Mouse (Mus musculus): Measurements from ENCODE around the gene Cfap61. TPM values are rescaled to one million over a fixed set of nuclear protein-coding genes. Genes with fewer than 3 reads are reported as not detected.

Gene Cfap61
- polyA plus RNA-seq, 1 experiment from 2014 or later: 2.2 TPM

DNA sequence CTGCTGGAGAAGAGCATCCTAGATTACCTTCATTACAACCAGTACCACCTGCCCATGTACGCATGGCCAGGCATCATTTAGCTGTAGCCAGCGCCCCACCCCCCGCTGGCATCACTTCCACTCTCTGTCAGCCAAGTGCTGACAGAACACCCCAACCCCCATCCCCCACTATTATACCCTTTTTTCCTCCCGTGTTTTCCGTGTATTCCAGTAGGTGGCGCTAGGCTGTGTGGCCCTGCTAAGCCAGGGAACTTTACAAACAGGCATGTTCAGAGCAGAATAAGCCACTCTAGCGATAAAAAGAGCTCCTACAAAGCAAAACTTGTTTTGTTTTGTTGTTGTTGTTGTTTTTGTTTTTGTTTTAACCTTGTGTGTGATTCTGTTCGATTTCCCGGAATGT is 280.1 kb downstream of the Cfap61 start:
- ATAC-seq (ENCODE audit: low read depth): no peak
- Histone ChIP-seq H3K36me3 (no peaks in the 10 kb centered on the region), H3K4me1 (replicated peaks) (peaks cover 45% of the 10 kb centered on the region), H3K27me3 (peaks cover 54% of the 10 kb centered on the region), H3K4me2 (no peak overlapping the region), H3K9me3 (no peaks in the 10 kb centered on the region), H3K9ac (no peak overlapping the region), H3K27ac (replicated peaks) (no peak overlapping the region), H3K4me3 (no peak overlapping the region)
- WGBS: 3% methylated on average over 9 of the region's 9 CpGs

DNA sequence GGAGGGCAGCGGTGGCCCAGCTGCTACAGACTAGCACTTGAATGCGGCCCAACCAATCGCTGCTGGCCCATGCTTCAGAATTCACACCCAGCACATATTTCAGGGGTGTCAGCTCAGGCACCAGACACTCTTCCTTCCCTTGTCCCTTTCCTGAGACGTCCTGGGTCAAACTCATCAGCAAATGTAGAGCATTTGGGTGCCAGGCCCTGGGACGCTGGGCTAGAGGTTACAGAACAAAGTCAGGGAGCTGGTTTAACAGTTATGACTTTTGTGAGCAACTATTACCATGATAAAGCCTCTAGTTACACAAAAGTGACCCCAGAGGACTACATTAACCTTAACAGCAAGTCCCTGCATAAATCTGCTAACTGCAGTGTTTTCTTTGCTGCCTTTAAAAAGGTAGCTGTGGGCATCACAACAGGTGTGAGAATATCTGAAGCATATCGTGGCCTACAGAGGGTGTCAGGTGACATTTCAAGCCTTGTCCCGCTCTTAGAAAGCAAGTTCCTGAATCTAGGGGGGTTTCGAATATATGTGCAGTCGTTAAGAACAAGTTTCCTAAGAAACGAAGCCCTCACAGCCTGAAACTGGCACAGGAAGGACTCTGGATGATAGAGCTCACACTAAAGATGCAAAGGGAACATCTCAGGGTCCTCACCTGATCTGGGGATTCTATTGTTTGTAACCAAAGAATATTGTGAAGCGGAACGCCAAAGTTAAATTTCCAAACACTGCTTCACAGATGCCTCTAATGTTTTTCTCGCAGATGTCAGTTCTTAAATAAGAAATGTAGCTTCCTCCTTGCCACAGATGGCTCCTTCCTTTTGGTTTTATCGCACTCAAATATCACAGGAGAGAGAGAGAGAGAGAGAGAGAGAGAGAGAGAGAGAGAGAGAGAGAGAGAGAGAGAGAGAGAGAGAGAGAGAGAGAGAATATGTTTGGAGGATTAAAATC is 281.8 kb downstream of the Cfap61 start:
- Histone ChIP-seq H3K4me1 (replicated peaks) (peaks cover 59% of the 10 kb centered on the region), H3K9me3 (no peaks in the 10 kb centered on the region), H3K4me2 (no peak overlapping the region), H3K4me3 (no peak overlapping the region), H3K27ac (replicated peaks) (no peak overlapping the region), H3K9ac (no peak overlapping the region), H3K27me3 (peaks cover 60% of the 10 kb centered on the region), H3K36me3 (no peaks in the 10 kb centered on the region)
- WGBS: 11% methylated on average over 14 of the region's 14 CpGs
- ATAC-seq (ENCODE audit: low read depth): no peak

DNA sequence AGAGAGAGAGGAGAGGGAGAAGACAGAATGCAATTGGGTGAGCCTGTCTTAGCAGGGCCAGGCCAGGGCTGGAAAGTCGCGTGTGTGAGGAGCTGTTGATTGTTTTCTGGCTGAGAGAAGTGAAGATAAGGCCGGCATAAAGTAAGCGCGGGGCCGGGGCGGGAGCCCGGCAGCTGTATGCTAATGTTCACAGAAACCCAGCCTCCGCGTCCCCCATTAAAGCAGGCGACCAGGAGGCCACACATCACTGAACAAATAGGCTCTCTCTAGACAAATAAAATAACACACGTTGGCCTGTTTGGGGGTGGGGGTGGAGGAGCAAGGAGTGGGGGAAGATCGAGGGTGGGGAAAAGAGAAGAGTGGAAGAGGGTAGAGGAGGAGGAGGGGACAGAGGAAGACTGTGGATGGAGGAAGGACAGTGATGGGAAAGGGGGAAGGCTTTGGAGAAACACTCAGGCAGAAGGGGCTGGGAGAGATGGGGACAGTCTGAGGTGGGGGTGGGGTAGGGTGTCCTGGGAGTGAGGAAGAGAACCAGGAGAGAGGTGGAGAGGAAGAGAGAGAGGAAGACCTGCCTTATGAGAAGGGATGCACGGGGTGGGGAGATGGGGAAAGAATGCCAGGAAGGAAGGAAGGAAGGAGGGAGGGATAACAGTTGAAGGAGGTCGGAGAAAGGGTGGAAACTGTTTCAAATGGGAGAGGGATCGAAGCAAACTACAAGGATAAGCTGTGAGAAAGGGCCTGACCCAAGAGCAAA is 282.8 kb downstream of the Cfap61 start:
- Histone ChIP-seq H3K4me1 (replicated peaks) (peaks cover 62% of the 10 kb centered on the region), H3K27ac (replicated peaks) (peak overlapping the region; percentile 68), H3K4me2 (peak overlapping the region; percentile 53), H3K4me3 (0 out of 2 replicates have a peak overlapping the region, but pooled peaks have one; percentile 26), H3K27me3 (peaks cover 63% of the 10 kb centered on the region), H3K9ac (peak overlapping the region; percentile 26; the same call in 1 of the 2 replicates), H3K9me3 (no peaks in the 10 kb centered on the region), H3K36me3 (no peaks in the 10 kb centered on the region)
- WGBS: 1% methylated on average over 16 of the region's 16 CpGs
- ATAC-seq (ENCODE audit: low read depth): 0 out of 2 replicates have a peak, but pooled peaks have one; percentile 2

DNA sequence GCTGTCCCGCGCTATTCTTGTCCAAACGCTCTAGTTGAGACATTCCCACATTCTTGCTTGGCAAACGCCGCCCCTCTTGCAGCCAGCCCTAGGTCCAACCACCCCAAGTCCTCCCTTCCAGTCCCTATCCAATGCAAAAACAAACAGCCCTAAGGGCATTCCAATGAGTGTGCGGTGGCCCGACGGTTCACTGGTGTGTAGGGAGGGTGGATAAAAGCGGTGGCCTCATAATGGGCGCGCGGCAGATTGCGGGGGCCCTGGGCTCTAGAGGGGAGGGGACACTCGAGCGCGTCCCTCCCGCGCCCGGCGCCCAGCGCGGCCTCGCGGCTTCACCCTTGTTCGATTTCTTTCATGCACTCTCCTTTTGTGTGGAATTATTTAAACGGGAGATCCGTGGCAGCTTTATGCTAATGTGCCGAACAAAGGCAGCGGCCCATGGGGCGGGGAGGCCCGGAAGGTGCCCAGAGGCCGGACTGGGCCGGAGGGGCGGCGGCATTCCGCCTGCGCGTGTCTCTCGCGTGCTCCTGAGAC is 283.6 kb downstream of the Cfap61 start:
- ATAC-seq (ENCODE audit: low read depth): peak; percentile 13; the same call in 1 of the 2 replicates
- H3K27me3 ChIP-seq: peaks cover 63% of the 10 kb centered on the region
- H3K9me3 ChIP-seq: no peaks in the 10 kb centered on the region
- peak overlapping the region; percentile 53 for H3K4me2 ChIP-seq
- peaks cover 70% of the 10 kb centered on the region for H3K4me1 ChIP-seq (replicated peaks)
- peak overlapping the region; percentile 60 for H3K9ac ChIP-seq
- WGBS: under 1% methylated on average over 40 of the region's 40 CpGs
- H3K36me3 ChIP-seq: no peaks in the 10 kb centered on the region
- H3K27ac ChIP-seq (replicated peaks): peak overlapping the region; percentile 68
- peak overlapping the region; percentile 26 for H3K4me3 ChIP-seq

DNA sequence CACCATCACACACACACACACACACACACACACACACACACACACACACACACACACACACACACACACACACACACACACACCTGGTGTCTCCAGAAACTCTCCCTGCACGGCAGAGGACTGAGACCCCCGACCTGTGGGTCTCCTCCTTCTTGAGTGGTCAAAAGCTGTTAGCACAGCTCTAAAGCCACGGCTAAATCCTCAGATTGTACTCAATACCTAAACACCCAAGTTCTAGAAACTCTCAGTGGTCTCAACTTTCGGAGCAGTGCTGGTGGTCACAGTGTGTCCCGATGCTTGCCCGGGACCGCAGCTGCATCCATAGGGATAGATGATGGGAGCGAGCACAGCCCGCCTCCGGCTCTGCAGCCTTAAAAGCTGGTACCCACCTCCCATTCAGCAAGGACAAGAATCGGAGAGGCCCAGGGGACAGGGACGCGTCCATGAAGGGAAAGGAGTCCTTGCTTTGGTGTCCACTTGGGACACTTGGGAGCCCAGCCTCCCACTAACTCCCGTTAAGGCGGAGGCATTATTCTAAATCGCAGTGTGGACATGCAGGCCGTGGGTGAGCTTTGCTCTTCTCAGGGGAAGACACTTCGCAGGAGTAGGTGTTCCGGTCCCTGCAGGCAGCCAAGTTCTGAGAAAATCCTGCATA is 284.4 kb downstream of the Cfap61 start:
- Histone ChIP-seq H3K4me3 (no peak overlapping the region; the same call in 1 of the 2 replicates), H3K27ac (replicated peaks) (no peak overlapping the region), H3K4me1 (replicated peaks) (peaks cover 78% of the 10 kb centered on the region), H3K9ac (no peak overlapping the region), H3K27me3 (peaks cover 65% of the 10 kb centered on the region), H3K9me3 (no peaks in the 10 kb centered on the region), H3K4me2 (peak overlapping the region; percentile 53), H3K36me3 (no peaks in the 10 kb centered on the region)
- 1% methylated on average over 19 of the region's 19 CpGs for WGBS
- no peak for ATAC-seq (ENCODE audit: low read depth)

DNA sequence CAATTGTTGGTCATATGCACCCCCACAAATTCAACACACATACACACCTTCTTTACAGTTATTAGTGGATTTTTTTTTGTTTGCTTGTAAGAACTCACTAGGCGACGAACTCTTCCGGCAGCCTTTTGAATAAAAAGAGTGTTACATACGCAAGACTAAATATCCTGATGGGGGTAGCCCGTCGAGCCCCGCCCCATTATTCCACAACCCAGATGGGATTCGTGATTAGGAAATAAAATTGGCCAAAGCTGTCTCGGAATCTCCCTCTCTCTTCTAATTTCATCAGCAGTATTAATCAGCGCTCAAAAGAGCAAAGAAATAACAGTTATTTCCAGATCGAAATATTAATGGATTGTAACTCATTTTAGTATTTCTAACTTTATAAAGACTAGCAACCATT is 285.2 kb downstream of the Cfap61 start:
- H3K4me1 ChIP-seq (replicated peaks): peaks cover 81% of the 10 kb centered on the region
- ATAC-seq (ENCODE audit: low read depth): no peak
- no peaks in the 10 kb centered on the region for H3K9me3 ChIP-seq
- WGBS: 6% methylated on average over 11 of the region's 11 CpGs
- H3K27ac ChIP-seq (replicated peaks): no peak overlapping the region
- H3K4me3 ChIP-seq: no peak overlapping the region
- no peaks in the 10 kb centered on the region for H3K36me3 ChIP-seq
- no peak overlapping the region for H3K9ac ChIP-seq
- H3K27me3 ChIP-seq: peaks cover 70% of the 10 kb centered on the region
- no peak overlapping the region for H3K4me2 ChIP-seq

DNA sequence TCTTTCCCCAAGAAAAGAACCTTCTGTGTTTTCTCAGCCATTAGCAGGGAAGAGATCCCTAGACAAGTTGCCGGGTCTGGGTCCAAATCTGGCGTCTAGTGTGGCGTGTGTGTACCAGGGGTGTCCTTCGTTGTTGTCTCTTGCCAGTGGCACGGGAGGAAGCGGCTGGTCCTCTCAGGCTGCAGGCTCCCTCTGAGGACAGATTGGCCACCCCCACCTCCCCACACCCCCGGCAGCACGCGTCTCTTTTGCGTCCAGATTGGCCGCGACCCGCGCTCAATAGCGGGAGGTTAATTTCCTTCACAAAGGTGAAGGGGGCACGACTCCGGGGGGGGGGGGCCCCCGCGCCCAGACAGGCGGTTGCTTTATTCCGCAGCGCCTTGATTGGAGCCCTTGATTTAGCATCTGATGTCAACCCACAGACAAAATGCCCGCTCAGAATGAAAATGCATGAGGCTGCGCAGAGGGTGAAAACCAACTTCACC is 286.0 kb downstream of the Cfap61 start:
- under 1% methylated on average over 24 of the region's 24 CpGs for WGBS
- Histone ChIP-seq H3K4me2 (peak overlapping the region; percentile 88), H3K4me1 (replicated peaks) (peaks cover 83% of the 10 kb centered on the region), H3K9ac (peak overlapping the region; percentile 92), H3K27ac (replicated peaks) (peak overlapping the region; percentile 97), H3K4me3 (peak overlapping the region; percentile 73), H3K27me3 (peaks cover 72% of the 10 kb centered on the region), H3K36me3 (no peaks in the 10 kb centered on the region), H3K9me3 (no peaks in the 10 kb centered on the region)
- no peak for ATAC-seq (ENCODE audit: low read depth)

DNA sequence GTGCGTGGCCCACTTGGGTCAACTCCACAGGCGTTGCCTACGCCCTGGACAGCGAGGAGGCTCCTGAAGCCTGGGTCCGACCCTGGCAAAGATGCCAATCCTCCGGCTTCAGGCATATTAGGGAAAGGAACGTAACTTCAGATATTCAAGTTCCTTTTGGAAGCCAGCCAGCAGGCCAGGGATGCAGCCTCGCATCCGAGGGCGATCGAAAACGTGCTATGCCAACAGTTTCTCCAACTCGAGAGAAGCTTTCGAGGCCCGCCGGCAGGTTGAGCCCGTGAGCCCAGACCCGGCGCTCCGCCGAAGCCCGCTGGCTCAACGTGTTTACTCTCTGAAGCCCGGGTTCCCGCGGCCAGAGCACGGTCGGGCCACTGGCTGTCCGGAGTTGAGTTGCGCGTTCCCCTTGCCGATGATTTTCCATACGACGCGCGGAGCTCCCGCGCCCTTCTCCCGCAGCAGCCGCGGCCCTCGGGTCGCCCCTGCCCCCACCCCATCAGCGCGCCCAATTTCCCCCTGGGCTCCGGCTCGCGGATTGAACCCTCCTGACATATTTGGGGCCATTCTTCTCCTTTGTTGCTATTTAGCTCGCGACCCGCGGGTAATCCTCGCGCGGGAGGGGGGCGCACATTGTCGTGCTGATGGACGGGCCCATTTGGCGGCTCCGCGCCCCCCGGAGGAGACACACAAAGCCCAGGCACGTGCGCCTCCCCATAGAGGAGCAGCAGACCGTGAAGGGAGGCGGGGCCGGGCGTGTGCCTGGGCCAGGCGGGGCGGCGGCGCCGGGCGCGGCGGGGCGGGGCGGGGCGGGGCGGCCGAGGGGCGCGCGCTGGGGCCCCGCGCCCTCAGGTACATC is 286.7 kb downstream of the Cfap61 start, which contains the start of gene Insm1:
Gene Insm1, plus strand, starts transcription at position 846 of the 853 bp plus-strand sequence.
- peak within 1 kb of the TSS; percentile 92 for H3K9ac ChIP-seq
- peak within 1 kb of the TSS; percentile 97 for H3K27ac ChIP-seq (replicated peaks)
- H3K27me3 ChIP-seq: peaks cover 72% of the 10 kb centered on the region
- peak within 1 kb of the TSS; percentile 73 for H3K4me3 ChIP-seq
- H3K9me3 ChIP-seq: no peaks in the 10 kb centered on the region
- H3K4me2 ChIP-seq: peak within 1 kb of the TSS; percentile 88
- ATAC-seq (ENCODE audit: low read depth): peak; percentile 72
- H3K4me1 ChIP-seq (replicated peaks): peaks cover 83% of the 10 kb centered on the region
- H3K36me3 ChIP-seq: no peaks in the 10 kb centered on the region
- WGBS: under 1% methylated on average over 66 of the region's 86 CpGs

DNA sequence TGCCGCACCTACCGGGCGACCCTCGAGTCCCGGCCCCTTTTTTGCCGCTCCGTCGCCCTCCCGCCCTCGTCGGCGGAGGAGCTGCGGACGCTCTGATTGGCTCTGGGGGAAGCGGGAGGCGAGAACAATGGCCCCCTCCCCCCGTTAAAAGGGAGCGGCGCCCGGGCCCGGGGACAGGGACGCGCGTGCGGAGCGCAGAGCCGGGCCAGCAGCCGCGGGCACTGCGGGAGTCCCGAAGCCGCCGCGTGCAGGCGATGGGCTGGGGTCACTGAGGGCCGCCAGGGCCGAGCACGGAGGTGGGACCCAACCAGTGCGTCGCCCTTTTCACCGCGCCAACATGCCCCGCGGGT is 287.3 kb downstream of the Cfap61 start:
- Histone ChIP-seq H3K4me3 (peak overlapping the region; percentile 73), H3K27ac (replicated peaks) (peak overlapping the region; percentile 97), H3K4me2 (peak overlapping the region; percentile 88), H3K36me3 (no peaks in the 10 kb centered on the region), H3K9ac (peak overlapping the region; percentile 92), H3K9me3 (no peaks in the 10 kb centered on the region), H3K27me3 (peaks cover 75% of the 10 kb centered on the region), H3K4me1 (replicated peaks) (peaks cover 83% of the 10 kb centered on the region)
- peak; percentile 83 for ATAC-seq (ENCODE audit: low read depth)
- WGBS: 0% methylated on average over 38 of the region's 44 CpGs

DNA sequence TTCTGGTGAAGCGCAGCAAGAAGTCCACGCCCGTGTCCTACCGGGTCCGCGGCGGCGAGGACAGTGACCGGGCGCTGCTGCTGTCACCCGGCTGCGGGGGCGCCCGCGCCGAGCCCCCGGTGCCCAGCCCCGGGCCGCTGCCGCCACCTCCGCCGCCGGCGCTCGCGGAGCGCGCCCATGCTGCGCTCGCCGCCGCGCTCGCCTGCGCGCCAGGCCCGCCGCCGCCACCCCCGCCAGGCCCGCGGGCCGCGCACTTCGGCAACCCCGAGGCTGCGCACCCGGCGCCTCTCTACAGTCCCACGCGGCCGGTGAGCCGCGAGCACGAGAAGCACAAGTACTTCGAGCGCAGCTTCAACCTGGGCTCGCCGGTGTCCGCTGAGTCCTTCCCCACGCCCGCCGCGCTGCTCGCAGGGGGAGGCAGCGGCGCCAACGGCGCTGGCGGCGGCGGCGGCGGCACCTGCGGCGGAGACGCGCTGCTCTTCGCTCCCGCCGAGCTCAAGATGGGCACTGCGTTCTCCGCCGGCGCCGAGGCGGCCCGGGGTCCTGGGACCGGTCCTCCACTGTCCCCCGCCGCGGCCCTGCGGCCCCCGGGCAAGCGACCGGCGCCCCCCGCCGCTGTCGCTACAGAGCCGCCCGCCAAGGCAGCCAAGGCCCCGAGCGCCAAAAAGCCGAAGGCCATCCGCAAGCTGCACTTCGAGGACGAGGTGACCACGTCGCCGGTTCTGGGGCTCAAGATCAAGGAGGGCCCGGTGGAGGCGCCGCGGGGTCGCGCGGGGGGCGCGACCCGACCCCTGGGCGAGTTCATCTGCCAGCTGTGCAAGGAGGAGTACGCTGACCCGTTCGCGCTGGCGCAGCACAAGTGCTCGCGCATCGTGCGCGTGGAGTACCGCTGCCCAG is 287.9 kb downstream of the Cfap61 start:
- H3K4me3 ChIP-seq: peak overlapping the region; percentile 73
- no peaks in the 10 kb centered on the region for H3K36me3 ChIP-seq
- peaks cover 78% of the 10 kb centered on the region for H3K4me1 ChIP-seq (replicated peaks)
- H3K27me3 ChIP-seq: peaks cover 80% of the 10 kb centered on the region
- WGBS: under 1% methylated on average over 95 of the region's 133 CpGs
- peak overlapping the region; percentile 92 for H3K9ac ChIP-seq
- no peaks in the 10 kb centered on the region for H3K9me3 ChIP-seq
- H3K27ac ChIP-seq (replicated peaks): peak overlapping the region; percentile 97
- ATAC-seq (ENCODE audit: low read depth): peak; percentile 42
- peak overlapping the region; percentile 88 for H3K4me2 ChIP-seq

All from neural tube, embryonic 13.5 days (tissue).